Mouse (Mus musculus) central nervous system, embryonic 11.5 days (tissue): ENCODE data around the gene Scand1. TPM values are rescaled to one million over a fixed set of nuclear protein-coding genes. Genes with fewer than 3 reads are reported as not detected.

ENCODE experiments used
- polyA plus RNA-seq: library from polyadenylated mRNA; depleted of rRNA; stranded (reverse); fragments of >200 nt; gene quantifications from 2 replicates; pipeline ENCODE4 v1.2.3, GENCODE M21; 2012; rRNA removed

The Scand1 gene
- polyA plus RNA-seq: 65.6 and 166 TPM in 2 replicates

DNA sequence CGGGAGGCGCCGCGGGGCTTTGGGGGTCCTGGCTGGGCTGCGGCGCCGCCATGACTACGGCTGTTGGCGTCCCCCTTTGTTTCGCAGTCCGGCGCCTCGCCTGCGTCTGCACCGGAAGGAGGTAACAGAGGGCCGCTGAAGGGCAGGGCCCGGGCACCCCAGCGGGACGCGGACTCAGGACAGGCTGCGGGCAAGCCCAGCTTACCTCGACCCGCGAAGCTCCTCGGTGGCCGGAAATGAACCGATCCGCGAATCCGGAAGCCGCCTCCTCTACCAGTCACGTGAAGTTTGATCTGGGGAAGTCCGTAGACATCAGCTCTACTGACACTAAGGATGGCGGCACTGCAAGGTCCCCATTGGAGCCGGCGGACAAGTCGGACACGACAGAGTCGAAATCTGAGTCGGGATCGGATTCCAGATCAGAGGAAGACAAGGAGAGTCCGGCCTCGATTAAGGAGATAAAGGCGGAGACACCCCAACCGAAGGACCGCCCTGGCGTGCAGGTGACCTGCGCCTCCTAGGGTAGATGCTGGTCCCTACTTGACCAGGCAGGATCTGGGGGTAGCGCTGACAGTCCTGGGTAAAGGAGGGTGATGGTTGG lies at the start of gene Scand1, which contains the start of gene Cnbd2:
TSS of gene Scand1 (minus strand) at position 408 of the 601 bp plus-strand sequence.
TSS of gene Cnbd2 (plus strand) at position 3 of the 601 bp plus-strand sequence.

Other genes with a start within 250 kb of the Scand1 start
- gene Spag4, start 247.5 kb downstream of the Scand1 start, polyA plus RNA-seq: 7.6 and 10.3 TPM in 2 replicates
- gene Cpne1, start 200.7 kb downstream of the Scand1 start, polyA plus RNA-seq: 75.0 and 96.1 TPM in 2 replicates
- 25.4 and 33.3 TPM in 2 replicates for gene Rbm12, start 200.7 kb downstream of the Scand1 start, polyA plus RNA-seq
- 4.9 and 10.8 TPM in 2 replicates for gene Gm28036, start 185.6 kb downstream of the Scand1 start, polyA plus RNA-seq
- 301 and 635 TPM in 2 replicates for gene Romo1, start 168.7 kb downstream of the Scand1 start, polyA plus RNA-seq
- 30.6 and 34.0 TPM in 2 replicates for gene Nfs1, start 168.5 kb downstream of the Scand1 start, polyA plus RNA-seq
- 307 and 357 TPM in 2 replicates for gene Rbm39, start 132.5 kb downstream of the Scand1 start, polyA plus RNA-seq
- gene Phf20, start 116.2 kb downstream of the Scand1 start, polyA plus RNA-seq: 25.3 and 33.0 TPM in 2 replicates
- 2.8 and 3.6 TPM in 2 replicates for gene Cnbd2, start 405 bp downstream of the Scand1 start, polyA plus RNA-seq
- gene Epb41l1, start 108.2 kb upstream of the Scand1 start, polyA plus RNA-seq: 20.0 and 24.8 TPM in 2 replicates
- 24.6 and 37.5 TPM in 2 replicates for gene Aar2, start 234.9 kb upstream of the Scand1 start, polyA plus RNA-seq